9 mouse cellular contexts compared by ENCODE assay signal in the genomic region with DNA sequence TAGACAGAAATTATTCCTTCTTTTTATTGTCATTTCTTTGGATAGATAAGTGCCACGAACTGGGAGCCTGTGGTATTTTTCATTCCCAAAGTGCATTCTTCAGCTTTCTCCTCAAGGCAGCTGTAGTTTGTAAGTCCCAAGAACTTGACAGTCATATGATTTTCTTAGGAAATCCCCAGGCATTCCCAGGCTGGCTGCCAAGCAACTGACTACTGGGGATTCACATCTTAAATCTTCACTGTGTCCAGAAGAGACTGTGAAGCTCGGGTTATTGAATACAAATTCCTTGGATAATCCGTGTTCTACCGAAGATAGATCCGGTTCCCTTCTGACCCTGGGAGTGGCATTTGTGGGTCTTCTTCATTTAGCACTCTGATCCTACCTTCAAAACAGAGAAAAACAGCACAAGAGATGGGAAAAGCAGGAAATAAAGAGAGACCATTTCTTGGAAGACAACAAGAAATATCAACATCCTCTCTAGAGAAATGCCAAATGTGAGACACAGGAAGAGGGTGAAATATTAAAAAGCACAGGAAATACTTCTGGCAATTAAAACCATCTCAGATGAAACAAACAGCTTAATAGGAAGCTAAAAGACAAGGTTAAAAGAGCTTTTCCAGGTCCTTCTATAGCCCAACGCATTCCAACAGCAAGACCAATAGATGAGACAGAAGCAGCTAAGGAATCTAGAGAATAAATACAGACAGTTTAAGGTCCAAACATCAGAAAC.
A peak's percentile ranks its signal among the peaks of the same experiment; 100 is the strongest.
DNase-seq lines count a peak whose midpoint lies in the region; ATAC-seq and TF ChIP-seq lines count a peak whose summit lies in the region.
"Had no signal": no experiment of that assay in that cellular context is flagged by ENCODE, and none has a peak within 500 bp of the region (broad histone marks: within the 10 kb centered on the region; RNA-seq: fewer than 3 reads in every experiment).

No protein-coding gene starts in this region.

- H3K27ac ChIP-seq in heart, embryonic 15.5 days, result peak overlapping the region; percentile 54
- peak overlapping the region; percentile 87 for H3K27ac ChIP-seq in lung, embryonic 14.5 days (ENCODE audit: low read depth)
- H3K27ac ChIP-seq: neural tube, embryonic 12.5 days had no signal

- ATAC-seq in heart, embryonic 15.5 days (replicated peaks; ENCODE audit: insufficient number of reproducible peaks, insufficient read depth, low FRiP score, low read depth), result no peak
- ATAC-seq in lung, embryonic 14.5 days (ENCODE audit: insufficient read depth), result peak; percentile 82
- ATAC-seq in megakaryocyte progenitor cell, adult 5-6 weeks (replicated peaks; ENCODE audit: poor library complexity), result no peak

- no peak overlapping the region for H3K4me2 ChIP-seq in heart, embryonic 15.5 days
- peak overlapping the region; percentile 36 for H3K4me2 ChIP-seq in lung, embryonic 14.5 days
- H3K4me2 ChIP-seq: neural tube, embryonic 12.5 days had no signal

- H3K4me3 ChIP-seq in heart, embryonic 15.5 days, result no peak overlapping the region
- no peak overlapping the region for H3K4me3 ChIP-seq in lung, embryonic 14.5 days (ENCODE audit: low read depth, low read length)
- H3K4me3 ChIP-seq: neural tube, embryonic 12.5 days had no signal

- H3K4me1 ChIP-seq in heart, embryonic 15.5 days (replicated peaks), result peaks cover 26% of the 10 kb centered on the region
- peaks cover 26% of the 10 kb centered on the region for H3K4me1 ChIP-seq in lung, embryonic 14.5 days (ENCODE audit: insufficient read depth)
- H3K4me1 ChIP-seq: neural tube, embryonic 12.5 days had no signal

- no peaks in the 10 kb centered on the region for H3K27me3 ChIP-seq in heart, embryonic 15.5 days
- H3K27me3 ChIP-seq in lung, embryonic 14.5 days (ENCODE audit: insufficient read depth, low read length), result no peaks in the 10 kb centered on the region
- H3K27me3 ChIP-seq: neural tube, embryonic 12.5 days had no signal

- no peaks in the 10 kb centered on the region for H3K9me3 ChIP-seq in heart, embryonic 15.5 days (replicated peaks)
- H3K9me3 ChIP-seq in lung, embryonic 14.5 days (ENCODE audit: low read depth, low read length), result no peaks in the 10 kb centered on the region
- H3K9me3 ChIP-seq: neural tube, embryonic 12.5 days had no signal

- intact Hi-C loops in left cerebral cortex, postnatal 14 days (cut with DNase I), result no loop called here
- intact Hi-C loops in left cerebral cortex, postnatal 36 days (cut with DNase I), result no loop called here

- H3K36me3 ChIP-seq in heart, embryonic 15.5 days, result no peaks in the 10 kb centered on the region
- H3K36me3 ChIP-seq in lung, embryonic 14.5 days (ENCODE audit: insufficient read depth), result no peaks in the 10 kb centered on the region
- H3K36me3 ChIP-seq: neural tube, embryonic 12.5 days had no signal

- 45% methylated on average over 6 of the region's 6 CpGs for WGBS in heart, embryonic 15.5 days
- 28% methylated on average over 6 of the region's 6 CpGs for WGBS in lung, embryonic 14.5 days

- TF ChIP-seq CTCF in lung, embryonic 14.5 days (IDR thresholded peaks at IDR 0.05; ENCODE audit: low read depth), result no peak

- DNase-seq in left cerebral cortex, postnatal 14 days (ENCODE audit: low spot score in 2 of 2), result peak; percentile 46 to 47
- no peak for DNase-seq in left cerebral cortex, postnatal 36 days (ENCODE audit: low spot score in 2 of 2)
- peak; percentile 80 for DNase-seq in adrenal gland, postnatal 10 days
- peak; percentile 98 for DNase-seq in lung, embryonic 14.5 days
- DNase-seq in layer of hippocampus, adult 9-11 months, result no peak
- no peak for DNase-seq in T-cell, adult 2 months (ENCODE audit: low spot score)

- H3K9ac ChIP-seq in heart, embryonic 15.5 days, result no peak overlapping the region
- H3K9ac ChIP-seq in lung, embryonic 14.5 days, result no peak overlapping the region
- H3K9ac ChIP-seq: neural tube, embryonic 12.5 days had no signal

Comparison
In these comparisons a context has a peak if more than half of its experiments do, and no peak if none do; other contexts are left out.
1. DNase-seq: peak in left cerebral cortex, postnatal 14 days (2 of 2), adrenal gland, postnatal 10 days (single experiment) and lung, embryonic 14.5 days (single experiment); none in left cerebral cortex, postnatal 36 days (0 of 2), layer of hippocampus, adult 9-11 months (single experiment) and T-cell, adult 2 months (single experiment).